Mouse (Mus musculus): ENCODE data around the gene Polr3h. TPM values are rescaled to one million over a fixed set of nuclear protein-coding genes. Genes with fewer than 3 reads are reported as not detected.
"Not testable (repeated sequence)": the region's sequence is repeated elsewhere in the genome, so short reads cannot be mapped to it uniquely, and the experiment has no call there.

Gene Polr3h
- polyA plus RNA-seq, 1 experiment from 2014 or later = 80.1 TPM

DNA sequence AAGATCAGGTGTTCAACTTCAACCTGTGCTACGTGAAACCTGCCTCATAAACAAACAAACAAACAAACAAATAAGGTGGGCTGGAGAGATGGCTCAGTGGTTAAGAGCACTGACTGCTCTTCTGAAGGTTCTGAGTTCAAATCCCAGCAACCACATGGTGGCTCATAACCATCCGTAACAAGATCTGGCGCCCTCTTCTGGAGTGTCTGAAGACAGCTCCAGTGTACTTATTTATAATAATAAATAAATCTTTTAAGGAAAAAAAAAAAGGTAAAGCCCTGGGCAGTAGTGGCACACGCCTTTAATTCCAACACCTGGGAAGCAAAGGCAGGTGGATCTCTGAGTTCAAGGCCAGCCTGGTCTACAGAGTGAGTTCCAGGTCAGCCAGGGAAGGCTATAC lies 17.3 kb downstream of the Polr3h start:
- H3K36me3 ChIP-seq = peaks cover 100% of the 10 kb centered on the region
- H3K4me1 ChIP-seq = not testable (repeated sequence)
- WGBS = 87% methylated on average over 4 of the region's 4 CpGs

GRCm38 (mm10) chr15:81907953-81908352 lies 18.1 kb downstream of the Polr3h start:
- peaks cover 100% of the 10 kb centered on the region for H3K36me3 ChIP-seq
- WGBS = 90% methylated on average over 8 of the region's 8 CpGs

More for the DNA sequence above, 17.3 kb downstream of the Polr3h start:
- not testable (repeated sequence) for ATAC-seq (replicated peaks; ENCODE audit: low FRiP score); H3K9ac ChIP-seq; H3K27me3 ChIP-seq; H3K27ac ChIP-seq; H3K4me3 ChIP-seq (replicated peaks); H3K9me3 ChIP-seq (replicated peaks); H3K4me2 ChIP-seq

GRCm38 (mm10) chr15:81904939-81905338 lies 21.1 kb downstream of the Polr3h start:
- Histone ChIP-seq H3K27ac (no peak overlapping the region), H3K4me1 (no peaks in the 10 kb centered on the region), H3K36me3 (peaks cover 100% of the 10 kb centered on the region), H3K4me3 (replicated peaks) (no peak overlapping the region), H3K9ac (no peak overlapping the region), H3K9me3 (replicated peaks) (no peaks in the 10 kb centered on the region), H3K4me2 (no peak overlapping the region), H3K27me3 (no peaks in the 10 kb centered on the region)
- ATAC-seq (replicated peaks; ENCODE audit: low FRiP score) = no peak
- WGBS = 46% methylated on average over 2 of the region's 2 CpGs

More at GRCm38 (mm10) chr15:81907953-81908352, 18.1 kb downstream of the Polr3h start:
- no peaks in the 10 kb centered on the region for H3K9me3 ChIP-seq (replicated peaks)
- no peak overlapping the region for H3K9ac ChIP-seq
- no peak overlapping the region for H3K4me2 ChIP-seq
- no peak overlapping the region for H3K4me3 ChIP-seq (replicated peaks)
- no peaks in the 10 kb centered on the region for H3K27me3 ChIP-seq
- ATAC-seq (replicated peaks; ENCODE audit: low FRiP score) = no peak
- H3K27ac ChIP-seq = no peak overlapping the region
- no peaks in the 10 kb centered on the region for H3K4me1 ChIP-seq

GRCm38 (mm10) chr15:81898751-81899150 lies 27.3 kb downstream of the Polr3h start:
- no peaks in the 10 kb centered on the region for H3K9me3 ChIP-seq (replicated peaks)
- H3K4me3 ChIP-seq (replicated peaks) = no peak overlapping the region
- no peaks in the 10 kb centered on the region for H3K27me3 ChIP-seq
- H3K27ac ChIP-seq = peak overlapping the region; percentile 66
- 90% methylated on average over 2 of the region's 2 CpGs for WGBS
- 0 out of 2 replicates have a peak, but pooled peaks cover 14% of the 10 kb centered on the region for H3K4me1 ChIP-seq
- H3K36me3 ChIP-seq = peaks cover 95% of the 10 kb centered on the region
- H3K9ac ChIP-seq = no peak overlapping the region
- no peak overlapping the region for H3K4me2 ChIP-seq
- no peak for ATAC-seq (replicated peaks; ENCODE audit: low FRiP score)

DNA sequence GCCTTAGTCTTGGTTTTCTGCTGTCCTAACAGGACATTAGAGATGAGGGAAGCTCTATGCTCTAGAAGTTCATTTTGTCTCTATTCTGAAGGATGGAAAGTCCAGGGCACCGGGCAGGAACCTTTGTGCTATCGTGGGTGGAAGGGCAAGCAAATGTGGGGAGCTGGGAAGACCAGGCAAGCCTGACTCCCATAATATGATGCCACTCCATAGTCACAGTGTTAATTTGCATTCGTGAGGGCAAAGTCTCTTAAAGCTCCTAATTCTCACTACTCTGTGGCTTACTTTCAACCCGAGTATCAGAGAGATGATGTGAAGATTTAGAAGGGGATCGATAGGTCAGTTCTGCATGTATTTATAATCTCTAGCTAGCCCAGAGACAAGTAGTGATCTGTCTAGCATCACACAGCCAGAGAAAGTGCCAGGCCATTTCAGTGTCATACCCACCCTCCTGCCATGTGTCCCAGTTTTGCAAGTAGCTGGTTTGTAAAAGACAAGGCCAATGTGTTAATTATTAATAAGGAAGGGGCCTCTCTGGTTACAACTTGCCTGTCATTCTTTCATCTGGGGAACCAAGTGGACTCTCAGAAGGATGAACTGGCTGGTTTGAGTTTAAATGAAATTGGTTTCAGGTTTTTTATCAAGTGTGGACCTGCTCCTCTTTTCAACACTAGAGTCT lies 28.3 kb downstream of the Polr3h start:
- ATAC-seq (replicated peaks; ENCODE audit: low FRiP score) = 0 out of 2 replicates have a peak, but pooled peaks have one; percentile 9
- peaks cover 94% of the 10 kb centered on the region for H3K36me3 ChIP-seq
- H3K9me3 ChIP-seq (replicated peaks) = no peaks in the 10 kb centered on the region
- no peak overlapping the region for H3K4me3 ChIP-seq (replicated peaks)
- H3K27me3 ChIP-seq = no peaks in the 10 kb centered on the region
- H3K9ac ChIP-seq = no peak overlapping the region
- no peak overlapping the region for H3K4me2 ChIP-seq
- 84% methylated on average over 5 of the region's 5 CpGs for WGBS
- peak overlapping the region; percentile 66 for H3K27ac ChIP-seq
- 0 out of 2 replicates have a peak, but pooled peaks cover 14% of the 10 kb centered on the region for H3K4me1 ChIP-seq

DNA sequence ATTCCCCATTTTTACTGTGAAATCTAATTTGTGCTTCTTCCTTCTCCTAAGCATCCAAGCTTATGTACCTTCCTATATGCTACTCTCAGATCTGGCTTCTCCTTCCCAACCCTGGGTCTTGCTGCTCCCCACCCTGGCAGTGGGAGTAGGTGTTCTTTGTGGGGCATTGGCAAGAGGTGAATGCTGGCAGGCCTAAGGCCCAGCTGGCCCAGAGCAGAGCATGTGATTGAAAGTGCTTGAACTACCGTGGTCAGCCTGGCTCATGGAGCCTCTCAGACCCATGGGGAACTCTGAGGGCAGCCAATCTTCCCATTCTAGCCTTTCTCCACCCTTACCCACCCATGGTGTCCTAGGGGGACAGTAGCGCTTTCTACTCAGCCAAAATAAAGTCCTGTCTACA lies 29.6 kb downstream of the Polr3h start:
- no peaks in the 10 kb centered on the region for H3K27me3 ChIP-seq
- no peak for ATAC-seq (replicated peaks; ENCODE audit: low FRiP score)
- H3K4me3 ChIP-seq (replicated peaks) = no peak overlapping the region
- H3K4me2 ChIP-seq = no peak overlapping the region
- no peak overlapping the region for H3K9ac ChIP-seq
- H3K27ac ChIP-seq = 0 out of 2 replicates have a peak overlapping the region, but pooled peaks have one; percentile 11
- H3K36me3 ChIP-seq = peaks cover 94% of the 10 kb centered on the region
- H3K9me3 ChIP-seq (replicated peaks) = no peaks in the 10 kb centered on the region
- H3K4me1 ChIP-seq = 0 out of 2 replicates have a peak, but pooled peaks cover 14% of the 10 kb centered on the region
- 90% methylated on average over 2 of the region's 2 CpGs for WGBS

DNA sequence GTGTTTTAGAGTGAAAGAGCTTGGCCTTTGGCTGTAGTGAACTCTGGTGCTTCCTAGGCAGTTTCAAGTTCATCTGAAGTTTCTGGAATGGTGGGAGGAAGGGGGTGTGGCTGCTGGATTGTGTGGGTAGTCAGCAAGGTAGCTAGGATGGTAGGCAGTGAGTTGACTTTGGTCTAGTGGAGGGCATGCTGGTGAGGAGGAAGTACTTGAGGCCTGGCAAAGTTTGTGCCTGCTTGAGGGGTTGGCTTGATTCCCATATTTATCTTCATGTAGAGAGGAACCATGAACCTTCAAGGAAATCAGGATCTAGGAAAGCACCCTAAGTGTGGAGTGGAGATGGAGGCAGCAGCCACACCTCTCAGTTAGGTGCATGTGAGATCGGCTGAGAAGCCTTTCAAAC lies 32.0 kb downstream of the Polr3h start:
- H3K4me2 ChIP-seq = no peak overlapping the region
- H3K27ac ChIP-seq = no peak overlapping the region
- no peak overlapping the region for H3K9ac ChIP-seq
- peaks cover 94% of the 10 kb centered on the region for H3K36me3 ChIP-seq
- no peak for ATAC-seq (replicated peaks; ENCODE audit: low FRiP score)
- H3K4me1 ChIP-seq = peaks cover 14% of the 10 kb centered on the region; the same call in 1 of the 2 replicates
- no peak overlapping the region for H3K4me3 ChIP-seq (replicated peaks)
- no peaks in the 10 kb centered on the region for H3K9me3 ChIP-seq (replicated peaks)
- WGBS = 91% methylated on average over 1 of the region's 1 CpGs
- H3K27me3 ChIP-seq = no peaks in the 10 kb centered on the region

DNA sequence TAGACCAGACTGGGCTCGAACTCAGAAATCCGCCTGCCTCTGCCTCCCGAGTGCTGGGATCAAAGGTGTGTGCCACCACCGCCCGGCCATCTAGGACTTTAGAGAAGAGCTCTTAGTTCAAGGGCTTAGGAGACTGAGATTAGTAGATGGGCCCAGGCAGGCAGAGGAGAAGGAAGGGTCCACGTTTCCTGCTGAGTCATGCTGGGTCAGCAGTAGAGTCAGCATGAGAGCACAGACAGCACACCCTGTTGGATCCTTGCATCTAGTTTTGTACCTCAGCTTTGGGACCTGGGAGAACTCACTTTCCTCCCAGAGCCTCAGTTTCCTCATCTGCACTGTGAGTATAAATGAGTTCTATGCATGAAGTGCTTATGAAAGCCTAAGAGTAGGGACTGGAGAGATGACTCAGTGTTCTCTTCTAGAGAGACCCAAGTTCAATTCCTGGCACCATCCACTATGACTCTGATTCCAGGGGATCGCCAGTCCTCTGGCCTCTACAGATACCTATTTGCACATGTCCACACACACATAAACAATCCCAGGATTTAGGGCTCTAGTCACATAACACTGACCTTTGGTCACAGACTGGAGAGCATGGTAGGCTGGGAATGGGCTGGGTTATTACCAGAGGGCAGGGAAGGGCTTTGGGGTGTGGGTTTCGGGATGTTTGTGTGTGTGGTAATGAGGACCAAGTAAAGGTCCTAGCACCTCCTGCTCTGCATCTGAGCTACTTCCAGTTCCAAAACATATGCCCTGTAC lies 34.0 kb downstream of the Polr3h start:
- Histone ChIP-seq H3K27ac (no peak overlapping the region), H3K4me3 (replicated peaks) (no peak overlapping the region), H3K4me1 (peaks cover 5% of the 10 kb centered on the region; the same call in 1 of the 2 replicates), H3K36me3 (peaks cover 81% of the 10 kb centered on the region), H3K9ac (no peak overlapping the region), H3K27me3 (no peaks in the 10 kb centered on the region), H3K9me3 (replicated peaks) (no peaks in the 10 kb centered on the region), H3K4me2 (no peak overlapping the region)
- ATAC-seq (replicated peaks; ENCODE audit: low FRiP score) = no peak
- 94% methylated on average over 8 of the region's 8 CpGs for WGBS

DNA sequence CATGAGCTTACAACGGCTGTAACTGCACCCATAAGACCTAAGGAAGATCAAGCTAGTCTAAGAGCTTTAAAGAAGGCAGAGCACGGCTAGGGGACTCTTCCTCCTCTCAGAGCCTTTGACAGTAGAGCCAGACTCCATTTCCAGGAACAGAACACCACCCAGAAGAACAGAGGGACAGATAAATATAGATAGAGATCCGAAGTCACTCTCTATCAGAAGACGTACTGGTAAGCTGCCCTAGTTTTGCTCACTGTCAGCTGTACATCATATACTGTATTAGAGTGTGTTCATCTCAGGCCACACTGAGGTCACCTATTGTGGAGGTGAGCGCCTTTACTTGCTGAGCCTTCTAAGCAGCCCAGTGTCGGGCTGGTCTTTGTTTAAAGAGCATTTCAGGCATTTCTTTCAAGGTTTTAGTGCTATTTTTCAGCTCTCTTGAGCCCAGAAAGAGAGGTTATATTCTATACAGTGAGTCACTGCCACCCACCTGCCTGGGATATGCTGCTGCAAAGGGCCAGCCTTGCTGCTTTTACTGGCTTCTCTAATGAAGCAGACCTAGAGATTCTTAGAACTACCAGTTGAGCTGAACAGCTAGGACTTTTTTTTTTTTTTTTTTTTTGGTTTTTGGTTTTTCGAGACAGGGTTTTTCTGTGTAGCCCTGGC lies 34.8 kb downstream of the Polr3h start:
- ATAC-seq (replicated peaks; ENCODE audit: low FRiP score) = no peak
- 93% methylated on average over 7 of the region's 7 CpGs for WGBS
- Histone ChIP-seq H3K4me3 (replicated peaks) (no peak overlapping the region), H3K27me3 (no peaks in the 10 kb centered on the region), H3K9ac (no peak overlapping the region), H3K27ac (no peak overlapping the region), H3K36me3 (peaks cover 79% of the 10 kb centered on the region), H3K4me2 (no peak overlapping the region), H3K4me1 (peaks cover 7% of the 10 kb centered on the region; the same call in 1 of the 2 replicates), H3K9me3 (replicated peaks) (no peaks in the 10 kb centered on the region)

DNA sequence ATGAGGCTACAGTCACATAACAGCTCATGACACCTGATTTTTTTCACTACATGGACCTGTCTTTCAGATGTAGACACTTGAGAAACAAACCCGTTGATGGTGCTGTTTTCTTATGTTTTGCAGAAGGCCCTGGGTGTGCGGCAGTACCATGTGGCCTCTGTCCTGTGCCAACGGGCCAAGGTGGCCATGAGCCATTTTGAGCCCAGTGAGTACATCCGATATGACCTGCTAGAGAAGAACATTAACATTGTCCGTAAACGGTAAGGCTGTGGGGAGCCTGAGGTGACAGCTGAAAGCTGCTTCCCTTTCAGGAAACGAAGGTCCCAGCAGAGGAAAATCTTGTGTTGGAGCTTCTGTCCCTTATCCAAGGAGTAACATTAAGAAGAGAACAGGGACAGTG lies 36.9 kb downstream of the Polr3h start:
- Histone ChIP-seq H3K9ac (no peak overlapping the region), H3K36me3 (peaks cover 64% of the 10 kb centered on the region), H3K4me2 (no peak overlapping the region), H3K4me1 (peaks cover 17% of the 10 kb centered on the region), H3K9me3 (replicated peaks) (no peaks in the 10 kb centered on the region), H3K27me3 (no peaks in the 10 kb centered on the region), H3K27ac (no peak overlapping the region), H3K4me3 (replicated peaks) (no peak overlapping the region)
- WGBS = 93% methylated on average over 7 of the region's 7 CpGs
- ATAC-seq (replicated peaks; ENCODE audit: low FRiP score) = no peak

- Histone ChIP-seq H3K4me1 (peaks cover 17% of the 10 kb centered on the region), H3K9me3 (replicated peaks) (no peaks in the 10 kb centered on the region), H3K27ac (peak overlapping the region; percentile 63; the same call in 1 of the 2 replicates), H3K9ac (no peak overlapping the region), H3K4me2 (no peak overlapping the region), H3K27me3 (no peaks in the 10 kb centered on the region), H3K36me3 (peaks cover 47% of the 10 kb centered on the region), H3K4me3 (replicated peaks) (no peak overlapping the region)
- 88% methylated on average over 6 of the region's 6 CpGs for WGBS
- no peak for ATAC-seq (replicated peaks; ENCODE audit: low FRiP score)
These were observed 39.1 kb downstream of the Polr3h start for GRCm38 (mm10) chr15:81886795-81887550.
